Mouse (Mus musculus) right cerebral cortex, adult 2 months (tissue): ENCODE results near the gene Arxes1.
A peak's percentile ranks its signal among the peaks of the same experiment; 100 is the strongest.
"Not testable (repeated sequence)": the region's sequence is repeated elsewhere in the genome, so short reads cannot be mapped to it uniquely, and the experiment has no call there.

Experiments used
- DNase-seq, 2 experiments: peaks; one replicate each; pipeline ENCODE4 v3.0.0; 2021 to 2022; ENCODE audit warnings: low spot score in 2 of 2

Gene Arxes1

GRCm38 (mm10) chrX:136032799-136033763, at the start of gene Arxes1:
Gene Arxes1 (plus strand): TSS chrX:136033367.
- peak; percentile 14 to 36 for DNase-seq

GRCm38 (mm10) chrX:135984539-135985260, 48.5 kb upstream of the Arxes1 start:
- peak; percentile 27 to 30 for DNase-seq

GRCm38 (mm10) chrX:135986267-135986666, 46.9 kb upstream of the Arxes1 start:
- no peak for DNase-seq

- DNase-seq = no peak
Measured at GRCm38 (mm10) chrX:135990661-135991060, 42.5 kb upstream of the Arxes1 start.

GRCm38 (mm10) chrX:135993192-135993594, 40.0 kb upstream of the Arxes1 start:
- DNase-seq = not testable (repeated sequence)

- DNase-seq = peak in 1 of 2 experiments; percentile 16
Measured at GRCm38 (mm10) chrX:135993664-135994119, 39.5 kb upstream of the Arxes1 start, which contains the start of gene Arxes2. Gene Arxes2 (plus strand): TSS chrX:135993824.

- no peak for DNase-seq
Measured at GRCm38 (mm10) chrX:136007199-136007843, 25.8 kb upstream of the Arxes1 start.

- no peak for DNase-seq
Measured at GRCm38 (mm10) chrX:136014392-136014791, 18.8 kb upstream of the Arxes1 start.

- no peak for DNase-seq
Measured at GRCm38 (mm10) chrX:136030331-136030730, 2.8 kb upstream of the Arxes1 start.

- DNase-seq = no peak
Measured at GRCm38 (mm10) chrX:136043726-136044125, 10.6 kb downstream of the Arxes1 start.

GRCm38 (mm10) chrX:136047528-136047927, 14.4 kb downstream of the Arxes1 start:
- DNase-seq = peak; percentile 71 to 75

- DNase-seq = no peak
Measured at GRCm38 (mm10) chrX:136051219-136051618, 18.1 kb downstream of the Arxes1 start.

GRCm38 (mm10) chrX:136060698-136061097, 27.5 kb downstream of the Arxes1 start:
- no peak for DNase-seq

- DNase-seq = peak; percentile 5 to 22
Measured at GRCm38 (mm10) chrX:136067201-136067991, 34.2 kb downstream of the Arxes1 start.

- DNase-seq = peak; percentile 3 to 25
Measured at GRCm38 (mm10) chrX:136068020-136068419, 34.9 kb downstream of the Arxes1 start, which contains the start of gene Bex2. Gene Bex2 (minus strand): TSS chrX:136068236.
